ENCODE assay signal across 8 mouse cellular contexts in genomic region chr4:63544494-63545230, GRCm38 (mm10). TPM values are rescaled to one million over a fixed set of nuclear protein-coding genes. Genes with fewer than 3 reads are reported as not detected.
DNase-seq lines count a peak whose midpoint lies in the region; ATAC-seq and TF ChIP-seq lines count a peak whose summit lies in the region.

TSS of gene Atp6v1g1 (plus strand) at chr4:63544772.

- WGBS in hindbrain, embryonic 15.5 days = under 1% methylated on average over 55 of the region's 57 CpGs

- peak; percentile 92 for DNase-seq in T-cell, adult 2 months (ENCODE audit: low spot score)
- DNase-seq in cerebellum, postnatal 25 days = peak; percentile 96
- peak; percentile 92 to 95 for DNase-seq in frontal cortex, postnatal 36 days (ENCODE audit: low spot score in 2 of 2)
- peak; percentile 93 to 94 for DNase-seq in left cerebral cortex, adult 2 months (ENCODE audit: extremely low spot score in 1 of 2, low spot score in 2 of 2)
- DNase-seq in right cerebral cortex, adult 2 months (ENCODE audit: low spot score in 2 of 2) = peak; percentile 92 to 95
- peak; percentile 96 for DNase-seq in urinary bladder, postnatal 14 days (ENCODE audit: low spot score)

- H3K4me2 ChIP-seq in hindbrain, embryonic 15.5 days = peak within 1 kb of the TSS; percentile 64

- no peak for TF ChIP-seq CTCF in left cerebral cortex, adult 2 months (IDR thresholded peaks at IDR 0.05)

- H3K4me1 ChIP-seq in hindbrain, embryonic 15.5 days (replicated peaks) = peaks cover 35% of the 10 kb centered on the region

- peak within 1 kb of the TSS; percentile 89 for H3K27ac ChIP-seq in hindbrain, embryonic 15.5 days (replicated peaks)
- H3K27ac ChIP-seq in left cerebral cortex, adult 2 months = peak within 1 kb of the TSS; percentile 91

- peak within 1 kb of the TSS; percentile 92 for H3K9ac ChIP-seq in hindbrain, embryonic 15.5 days

- peak within 1 kb of the TSS; percentile 89 for H3K4me3 ChIP-seq in hindbrain, embryonic 15.5 days
- H3K4me3 ChIP-seq in left cerebral cortex, adult 2 months = peak within 1 kb of the TSS; percentile 69

- H3K27me3 ChIP-seq in hindbrain, embryonic 15.5 days = no peaks in the 10 kb centered on the region

- intact Hi-C loops in left cerebral cortex, adult 2 months (cut with DNase I) = loop anchor here (5.0 kb wide), 1 partner anchor 52 kb away; no protein-coding TSS in a partner anchor

- no peaks in the 10 kb centered on the region for H3K9me3 ChIP-seq in hindbrain, embryonic 15.5 days

- peak; percentile 97 for ATAC-seq in hindbrain, embryonic 15.5 days (ENCODE audit: low FRiP score, low read depth)
- ATAC-seq in megakaryocyte, adult 5-6 weeks (ENCODE audit: poor library complexity, severe bottlenecking) = peak; percentile 92

- H3K36me3 ChIP-seq in hindbrain, embryonic 15.5 days = peaks cover 11% of the 10 kb centered on the region

RNA-seq across cellular contexts. Expression of gene Atp6v1g1, which starts in this region (rescaled TPM):
- 392 and 404 TPM in 2 replicates for polyA plus RNA-seq in hindbrain, embryonic 15.5 days (2015; fragmentation: Nextera tagmentation; extraction: Ambion mirVana)
- total RNA-seq in left cerebral cortex, adult 2 months (2021) = 100 to 1,000 TPM; 142 to 143 TPM
- total RNA-seq in megakaryocyte, adult 5-6 weeks (2015) = 197 and 229 TPM in 2 replicates
- total RNA-seq in megakaryocyte, adult 5-6 weeks (2017) = 111 and 159 TPM in 2 replicates

Comparison
In these comparisons a context has a peak if more than half of its experiments do, and no peak if none do; other contexts are left out.
1. Peak in every context shown above with its lines: DNase-seq, ATAC-seq, H3K4me3 ChIP-seq and H3K27ac ChIP-seq.